Mouse (Mus musculus) forebrain, embryonic 11.5 days (tissue): Measurements from ENCODE around the gene Txn2. TPM values are rescaled to one million over a fixed set of nuclear protein-coding genes. Genes with fewer than 3 reads are reported as not detected.
"Not testable (repeated sequence)": the region's sequence is repeated elsewhere in the genome, so short reads cannot be mapped to it uniquely, and the experiment has no call there.

ENCODE experiments used
- ATAC-seq: fragments of 200-750 bp; cut with Nextera tagmentation; replicated peaks from 2 replicates; pipeline ENCODE4 v1.8.0; 2017; ENCODE audit warnings: moderate TSS enrichment; ENCODE audit not compliant: low FRiP score
- DNase-seq: peaks from one replicate; pipeline ENCODE4 v3.0.0-alpha.2; 2017; ENCODE audit warnings: low spot score
- H3K27ac ChIP-seq: fragments of 300-500 bp; sonication (generic); 2 replicates; pipeline ENCODE4 v1.5.1; 2014; ENCODE audit warnings: low read depth, low read length
- H3K27me3 ChIP-seq: fragments of 300-500 bp; sonication (generic); 2 replicates; pipeline ENCODE4 v1.6.1; 2014; ENCODE audit warnings: mild to moderate bottlenecking, low read length, mixed read lengths; ENCODE audit not compliant: control insufficient read depth, insufficient read depth
- H3K36me3 ChIP-seq: fragments of 300-500 bp; sonication (generic); 2 replicates; pipeline ENCODE4 v1.6.1; 2014; ENCODE audit warnings: mild to moderate bottlenecking, low read length, moderate library complexity, mixed read lengths; ENCODE audit not compliant: control insufficient read depth, insufficient read depth
- H3K4me1 ChIP-seq: fragments of 300-500 bp; sonication (generic); replicated peaks from 2 replicates; pipeline ENCODE4 v1.6.1; 2014; ENCODE audit warnings: low read length, mixed read lengths; ENCODE audit not compliant: control insufficient read depth, insufficient read depth
- H3K4me2 ChIP-seq: fragments of 300-500 bp; sonication (generic); 2 replicates; pipeline ENCODE4 v1.6.1; 2014; ENCODE audit warnings: low read depth, mild to moderate bottlenecking, low read length, moderate library complexity, mixed read lengths; ENCODE audit not compliant: severe bottlenecking
- H3K4me3 ChIP-seq: fragments of 300-500 bp; sonication (generic); 2 replicates; pipeline ENCODE4 v1.5.1; 2014; ENCODE audit warnings: low read depth, low read length
- H3K9ac ChIP-seq: fragments of 300-500 bp; sonication (generic); 2 replicates; pipeline ENCODE4 v1.6.1; 2014; ENCODE audit warnings: low read length
- H3K9me3 ChIP-seq: fragments of 300-500 bp; sonication (generic); 2 replicates; pipeline ENCODE4 v1.6.1; 2016; ENCODE audit warnings: low read length, mixed read lengths; ENCODE audit not compliant: control insufficient read depth
- WGBS: fragments of 180-500 bp; shearing (Covaris S2); extraction: QIAGEN DNeasy Blood & Tissue Kit; methylation state at CpG from one replicate; pipeline ENCODE4 v1.1.7; 2014; 5-methylcytosine and 5-hydroxymethylcytosine counted together
- polyA plus RNA-seq: library from polyadenylated mRNA; unstranded; fragments of >200 nt; fragmentation: Nextera tagmentation; extraction: Ambion mirVana; gene quantifications from 2 replicates; pipeline ENCODE4 v1.2.1, GENCODE M21; 2014

Txn2 gene
- polyA plus RNA-seq, 1 experiment from 2014 or later: 232 TPM

GRCm38 (mm10) chr15:77874807-77875206 lies 54.0 kb downstream of the Txn2 start:
- 91% methylated on average over 9 of the region's 9 CpGs for WGBS
- Histone ChIP-seq H3K9ac (no peak overlapping the region), H3K4me1 (no peaks in the 10 kb centered on the region), H3K9me3 (no peaks in the 10 kb centered on the region), H3K27me3 (no peaks in the 10 kb centered on the region), H3K36me3 (no peaks in the 10 kb centered on the region), H3K4me2 (no peak overlapping the region), H3K27ac (no peak overlapping the region), H3K4me3 (no peak overlapping the region)
- DNase-seq (no peak), ATAC-seq (no peak)

GRCm38 (mm10) chr15:77874310-77874709 lies 54.5 kb downstream of the Txn2 start:
- Histone ChIP-seq H3K36me3 (no peaks in the 10 kb centered on the region), H3K4me1 (no peaks in the 10 kb centered on the region), H3K27me3 (no peaks in the 10 kb centered on the region), H3K4me2 (no peak overlapping the region), H3K9ac (no peak overlapping the region), H3K9me3 (no peaks in the 10 kb centered on the region), H3K4me3 (no peak overlapping the region), H3K27ac (no peak overlapping the region)
- 69% methylated on average over 4 of the region's 4 CpGs for WGBS
- no peak for DNase-seq
- no peak for ATAC-seq

- WGBS: 80% methylated on average over 2 of the region's 2 CpGs
- DNase-seq: no peak
- Histone ChIP-seq H3K27ac (no peak overlapping the region), H3K9me3 (no peaks in the 10 kb centered on the region), H3K4me3 (no peak overlapping the region), H3K4me1 (no peaks in the 10 kb centered on the region), H3K27me3 (no peaks in the 10 kb centered on the region), H3K36me3 (no peaks in the 10 kb centered on the region), H3K9ac (no peak overlapping the region), H3K4me2 (no peak overlapping the region)
- ATAC-seq: no peak
These were observed 55.2 kb downstream of the Txn2 start for GRCm38 (mm10) chr15:77873564-77873963.

- no peak overlapping the region for H3K4me3 ChIP-seq
- no peaks in the 10 kb centered on the region for H3K9me3 ChIP-seq
- 94% methylated on average over 3 of the region's 3 CpGs for WGBS
- DNase-seq: no peak
- H3K36me3 ChIP-seq: no peaks in the 10 kb centered on the region
- no peak for ATAC-seq
- no peak overlapping the region for H3K9ac ChIP-seq
- no peak overlapping the region for H3K4me2 ChIP-seq
- no peak overlapping the region for H3K27ac ChIP-seq
- H3K4me1 ChIP-seq: no peaks in the 10 kb centered on the region
- no peaks in the 10 kb centered on the region for H3K27me3 ChIP-seq
These were observed 55.8 kb downstream of the Txn2 start for GRCm38 (mm10) chr15:77872996-77873395.

- H3K4me1 ChIP-seq: no peaks in the 10 kb centered on the region; the same call in 1 of the 2 replicates
- DNase-seq (no peak), ATAC-seq (no peak)
- H3K27ac ChIP-seq: no peak overlapping the region
- no peak overlapping the region for H3K4me2 ChIP-seq
- no peaks in the 10 kb centered on the region for H3K9me3 ChIP-seq
- H3K4me3 ChIP-seq: no peak overlapping the region
- WGBS: 89% methylated on average over 5 of the region's 5 CpGs
- H3K27me3 ChIP-seq: no peaks in the 10 kb centered on the region
- H3K36me3 ChIP-seq: no peaks in the 10 kb centered on the region
- no peak overlapping the region for H3K9ac ChIP-seq
These were observed 60.5 kb downstream of the Txn2 start for GRCm38 (mm10) chr15:77868340-77868739.

- not testable (repeated sequence) for H3K27ac ChIP-seq, H3K36me3 ChIP-seq, H3K4me1 ChIP-seq, H3K9ac ChIP-seq, DNase-seq, ATAC-seq, H3K27me3 ChIP-seq, H3K9me3 ChIP-seq, H3K4me3 ChIP-seq, H3K4me2 ChIP-seq
- 87% methylated on average over 8 of the region's 10 CpGs for WGBS
These were observed 61.4 kb downstream of the Txn2 start for GRCm38 (mm10) chr15:77867231-77867968.

GRCm38 (mm10) chr15:77866583-77867220 lies 62.1 kb downstream of the Txn2 start:
- 40% methylated on average over 11 of the region's 11 CpGs for WGBS
- DNase-seq (no peak), ATAC-seq (no peak)
- Histone ChIP-seq H3K4me3 (no peak overlapping the region), H3K4me1 (no peaks in the 10 kb centered on the region; the same call in 1 of the 2 replicates), H3K9ac (0 out of 2 replicates have a peak overlapping the region, but pooled peaks have one; percentile 20), H3K27ac (no peak overlapping the region), H3K27me3 (no peaks in the 10 kb centered on the region), H3K36me3 (no peaks in the 10 kb centered on the region), H3K4me2 (no peak overlapping the region), H3K9me3 (no peaks in the 10 kb centered on the region)
